Mouse (Mus musculus): Measurements from ENCODE around the gene Nudt21.
A peak's percentile ranks its signal among the peaks of the same experiment; 100 is the strongest.

Nudt21 gene

DNA sequence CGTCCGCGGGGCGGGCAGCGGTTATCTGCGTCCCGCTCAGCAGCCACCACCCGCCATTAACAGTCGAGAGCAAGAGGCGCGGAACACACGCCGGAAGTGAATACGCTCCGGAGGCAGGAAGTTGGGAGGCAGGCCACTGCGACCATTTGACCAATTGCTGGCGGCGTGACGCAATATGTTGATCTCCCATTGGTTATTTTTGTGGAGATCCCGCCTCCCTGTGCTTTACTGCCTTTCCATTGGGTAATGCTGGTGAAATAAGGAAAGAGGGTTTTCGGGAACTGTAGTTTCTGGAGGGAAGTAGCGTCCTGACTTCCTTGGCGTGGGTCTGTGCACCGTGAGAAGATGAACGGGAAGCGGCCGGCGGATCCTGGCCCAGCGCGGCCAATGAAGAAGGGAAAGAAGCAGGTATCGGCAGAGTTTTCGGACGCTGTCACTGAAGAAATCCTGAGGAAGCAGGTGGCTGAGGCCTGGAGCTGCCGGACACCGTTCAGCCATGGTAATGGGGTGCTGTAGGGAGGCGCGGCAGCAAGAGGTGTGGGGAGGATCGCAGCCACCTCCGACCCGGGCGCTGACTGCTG is at the start of gene Nudt21, which contains the start of gene Ogfod1:
Nudt21 (minus strand) TSS at position 88 of the 581 bp plus-strand sequence.
Ogfod1 (plus strand) TSS at position 255 of the 581 bp plus-strand sequence.
- DNase-seq: peak; percentile 91 to 97

DNA sequence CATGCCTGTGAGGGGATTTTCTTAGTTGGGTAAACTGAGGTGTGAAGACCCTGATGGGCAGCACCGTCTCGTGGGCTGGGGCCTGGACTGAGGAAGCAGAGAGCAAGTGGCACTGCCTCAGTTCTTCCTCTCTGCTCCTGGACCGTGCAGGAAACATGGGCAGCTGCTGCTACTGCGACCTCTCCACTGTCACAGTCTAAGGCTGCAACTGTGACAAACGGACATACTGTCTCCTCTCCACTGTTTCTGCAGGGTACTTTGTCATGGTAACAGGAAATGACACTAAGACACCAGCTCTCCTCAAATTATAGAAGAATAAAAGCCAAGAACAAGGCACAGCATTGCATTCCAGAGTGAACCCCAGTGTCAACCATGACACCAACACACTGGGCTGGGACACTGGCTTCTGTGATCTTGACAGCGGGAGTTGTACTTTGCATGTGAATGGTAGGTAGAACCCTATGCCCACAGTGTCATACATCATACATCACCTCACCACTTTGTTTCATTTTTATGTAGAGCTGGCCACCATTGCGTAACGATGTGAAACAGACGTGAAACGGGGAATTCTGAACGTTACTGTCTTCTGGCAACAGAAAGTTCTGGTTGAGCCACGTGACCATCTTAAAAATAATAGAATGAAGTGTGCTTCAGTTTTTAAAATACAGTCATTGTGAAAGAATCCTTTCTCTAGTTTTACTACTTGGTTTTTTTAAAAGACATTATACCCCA is 39.8 kb upstream of the Nudt21 start:
- DNase-seq: no peak

DNA sequence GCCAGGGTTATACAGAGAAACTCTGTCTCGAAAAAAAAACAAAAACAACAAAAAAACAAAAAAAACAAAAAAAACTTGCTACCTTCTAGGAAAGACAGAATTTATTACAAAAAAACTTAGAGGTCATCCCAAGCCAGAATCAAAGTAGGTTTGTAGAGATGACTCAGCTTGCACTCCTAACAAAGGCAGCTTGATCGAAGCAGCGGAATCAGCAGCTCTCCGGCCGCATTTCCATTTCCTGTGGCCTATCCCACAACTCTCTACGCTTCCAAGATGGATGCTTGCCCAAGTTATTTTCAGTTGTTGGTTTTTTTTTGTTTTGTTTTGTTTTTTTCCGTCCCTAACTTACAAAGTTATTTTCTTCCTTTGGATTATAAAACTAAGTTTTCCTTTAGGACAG is 32.0 kb upstream of the Nudt21 start:
- no peak for DNase-seq

DNA sequence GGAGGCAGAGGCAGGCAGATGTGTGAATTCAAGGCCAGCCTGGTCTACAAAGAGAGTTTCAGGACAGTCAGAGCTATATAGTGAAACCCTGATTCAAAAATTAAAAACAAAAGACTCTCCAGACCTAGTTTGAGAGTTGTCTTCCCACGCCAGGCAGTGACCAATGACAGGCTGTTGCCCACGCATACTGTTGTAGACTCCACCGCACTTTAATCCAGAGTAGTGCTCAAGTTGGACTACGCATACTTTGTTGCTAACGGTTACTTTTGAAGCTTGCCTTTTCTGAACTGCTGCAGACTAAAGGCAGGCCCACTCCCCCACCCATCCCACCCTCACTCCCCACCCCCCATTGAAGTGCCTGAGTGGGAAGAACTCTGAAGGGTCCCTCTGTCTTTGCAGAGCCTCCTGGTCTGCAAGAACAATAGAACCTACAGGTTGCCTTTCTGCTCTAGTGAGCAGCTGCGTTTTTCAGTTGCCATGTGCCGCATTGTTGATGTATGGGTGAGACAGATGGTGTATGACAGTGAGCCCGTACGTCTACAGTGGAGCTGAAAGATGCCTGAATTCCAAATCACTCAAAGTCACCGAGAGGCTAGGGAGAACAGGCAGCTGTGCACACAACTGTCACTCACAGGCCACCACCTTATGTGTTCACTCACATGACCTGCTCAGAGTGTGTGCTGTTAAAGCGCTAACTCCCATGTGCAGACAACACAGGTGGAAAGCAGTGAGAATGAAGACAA is 29.5 kb upstream of the Nudt21 start:
- DNase-seq: no peak

DNA sequence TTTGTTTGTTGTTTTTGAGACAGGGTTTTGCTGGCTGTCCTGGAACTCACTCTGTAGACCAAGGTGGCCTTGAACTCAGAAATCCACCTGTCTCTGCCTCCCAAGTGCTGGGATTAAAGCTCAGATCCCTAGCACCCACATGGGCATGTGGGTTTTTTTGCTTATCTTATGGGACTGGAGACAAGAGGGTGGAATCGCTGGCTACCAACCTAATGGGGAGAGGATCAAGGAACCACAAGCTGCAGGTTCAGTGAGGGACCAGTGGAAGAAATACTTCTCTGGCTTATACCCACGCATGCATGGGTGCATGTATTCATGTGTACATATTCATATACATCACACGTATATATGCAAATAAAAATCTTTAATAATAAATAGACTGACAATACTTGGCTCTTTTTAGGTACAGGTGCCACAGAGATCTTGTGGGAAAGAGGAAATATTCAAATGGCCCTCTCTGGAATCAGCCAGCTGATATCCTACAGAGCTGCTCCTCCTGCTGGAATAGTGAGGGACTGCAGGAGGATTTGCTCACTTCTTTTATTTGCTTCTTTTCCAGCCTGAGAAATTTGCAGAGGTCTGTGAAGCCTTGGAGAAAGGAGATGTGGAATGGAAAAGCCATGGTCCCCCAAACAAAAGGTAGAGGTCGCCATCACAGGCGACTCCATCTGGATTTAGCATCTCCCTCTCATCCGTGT is 20.5 kb upstream of the Nudt21 start:
- peak; percentile 54 to 60 for DNase-seq

DNA sequence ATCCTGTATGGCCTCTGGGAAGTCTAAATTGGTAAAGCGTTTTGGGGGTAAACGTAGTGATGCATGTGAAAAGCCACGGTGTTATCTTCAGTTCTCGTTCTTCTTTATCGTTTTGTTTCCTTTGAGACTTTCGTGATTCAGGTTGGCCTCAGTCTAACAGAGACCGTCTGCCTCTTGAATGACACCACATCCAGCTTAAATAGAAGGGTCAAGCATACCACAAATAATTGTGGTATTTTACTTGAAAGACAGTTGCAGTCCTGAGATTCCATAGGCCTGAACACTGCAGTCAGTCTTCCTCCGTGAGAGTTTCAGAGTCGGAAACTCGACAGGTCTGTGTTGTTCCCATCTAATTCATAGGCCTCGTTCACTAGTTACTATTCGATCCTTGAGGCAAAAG is 15.9 kb upstream of the Nudt21 start:
- no peak for DNase-seq

DNA sequence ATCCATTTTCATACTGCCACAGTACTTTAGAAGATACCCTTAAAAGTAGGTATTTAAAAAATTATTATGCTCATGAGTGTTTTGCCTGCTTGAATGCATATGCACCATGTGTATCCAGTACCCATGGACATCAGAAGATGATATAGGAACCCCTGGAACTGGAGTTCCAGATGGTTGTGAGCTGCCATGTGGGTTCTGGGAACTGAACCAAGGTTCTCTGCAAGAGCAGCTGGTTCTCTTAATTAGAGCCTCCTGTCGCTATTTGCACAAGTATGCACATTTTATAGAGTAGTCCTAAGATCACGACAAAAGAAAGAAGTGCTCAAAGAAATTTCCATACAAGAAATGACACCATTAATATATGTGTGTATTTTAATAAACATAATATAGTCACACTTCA is 11.0 kb upstream of the Nudt21 start:
- DNase-seq: no peak

DNA sequence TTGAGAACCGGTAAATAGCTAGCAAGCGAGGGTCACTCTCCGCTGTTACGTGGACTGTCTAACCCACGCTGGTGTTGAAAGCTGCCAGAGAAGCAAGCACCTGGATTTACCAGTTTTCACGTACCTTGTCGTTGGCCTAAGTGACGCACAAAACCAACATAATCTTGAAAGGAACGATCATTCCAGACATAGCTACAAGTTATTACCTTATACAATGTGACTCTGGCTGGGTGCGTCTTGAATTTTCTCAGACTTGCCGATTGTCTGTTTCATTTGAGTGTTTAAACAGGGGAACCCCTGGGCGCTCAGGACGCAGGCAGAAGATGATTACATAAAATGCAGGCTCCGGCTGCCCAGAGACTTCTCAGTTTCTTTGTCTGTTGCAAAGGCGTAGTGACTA is 975 bp upstream of the Nudt21 start:
- peak; percentile 8 to 24 for DNase-seq

DNA sequence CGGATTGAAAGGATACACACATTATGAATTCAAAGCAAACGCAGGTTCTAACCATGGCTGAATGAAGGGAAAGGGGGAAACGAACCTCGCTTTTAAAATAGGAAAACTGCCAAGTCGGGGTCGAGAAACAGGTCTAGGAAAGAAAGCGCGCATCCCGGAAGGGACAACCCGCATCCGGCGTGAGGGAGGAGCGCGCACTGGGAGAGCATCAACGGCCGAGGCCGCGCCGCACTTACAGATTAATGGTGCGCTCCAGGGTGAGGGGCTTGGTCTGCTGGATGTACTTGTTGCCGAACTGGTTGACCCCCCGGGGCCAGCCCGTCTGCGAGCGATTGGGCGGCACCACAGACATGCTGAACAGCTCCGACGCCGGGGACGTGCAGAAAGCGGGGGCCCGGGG is 290 bp downstream of the Nudt21 start:
- DNase-seq: peak; percentile 58 to 60

DNA sequence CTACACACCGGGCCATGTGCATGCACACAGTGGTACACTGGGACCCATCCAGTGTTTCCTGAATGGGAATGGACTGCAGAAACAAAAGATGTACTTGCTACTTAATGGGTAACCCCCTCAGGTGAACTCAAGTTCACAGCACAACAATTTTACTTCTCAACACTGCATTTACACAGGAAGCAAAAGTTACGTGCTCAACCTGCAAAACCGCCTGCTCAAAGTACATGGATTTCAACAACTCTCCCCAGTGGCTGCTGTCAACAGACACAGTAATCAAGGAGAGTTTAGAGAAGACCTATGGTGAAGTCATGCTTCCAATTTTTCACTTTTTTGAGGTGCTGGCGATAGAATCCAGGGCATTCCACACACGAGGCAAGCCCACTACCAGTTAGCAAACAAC is 1.6 kb downstream of the Nudt21 start:
- no peak for DNase-seq

DNA sequence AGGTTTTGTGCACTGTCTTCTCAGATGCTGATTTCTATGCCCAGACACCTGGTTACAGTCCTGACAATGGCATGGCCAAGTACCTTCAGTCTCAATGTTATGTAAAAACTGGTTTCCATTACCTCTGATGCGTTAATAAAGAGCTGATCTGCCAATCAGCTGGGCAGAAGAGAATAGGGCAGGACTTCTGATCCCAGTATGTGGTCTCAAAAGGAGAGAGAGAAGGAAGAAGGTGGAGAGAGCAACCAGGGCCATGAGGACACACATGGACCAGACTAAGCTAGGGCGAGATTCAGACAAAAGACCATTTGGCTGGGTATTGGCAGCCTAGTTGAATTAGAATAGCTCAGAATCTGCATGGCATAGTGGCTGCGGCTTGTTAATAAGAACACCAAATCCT is 3.2 kb downstream of the Nudt21 start:
- DNase-seq: no peak

DNA sequence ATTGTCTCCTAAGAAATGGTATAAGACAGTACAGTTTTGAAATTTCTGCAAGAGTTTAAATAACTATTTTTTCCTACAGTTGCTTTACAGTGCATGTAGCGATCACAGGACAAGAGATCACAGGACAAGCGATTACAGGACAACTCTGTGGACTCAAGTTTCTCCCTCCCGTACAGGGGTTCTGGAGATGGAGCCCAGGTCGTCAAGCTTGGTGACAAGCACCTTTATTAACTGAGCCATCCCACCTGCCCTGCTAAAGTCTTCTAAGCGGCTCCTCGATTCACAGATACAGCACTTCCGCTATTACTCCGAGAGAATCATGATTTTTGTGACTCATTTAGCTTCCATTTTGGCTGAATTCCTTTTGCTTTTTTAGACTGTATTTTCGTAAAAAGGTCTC is 7.1 kb downstream of the Nudt21 start:
- DNase-seq: no peak

DNA sequence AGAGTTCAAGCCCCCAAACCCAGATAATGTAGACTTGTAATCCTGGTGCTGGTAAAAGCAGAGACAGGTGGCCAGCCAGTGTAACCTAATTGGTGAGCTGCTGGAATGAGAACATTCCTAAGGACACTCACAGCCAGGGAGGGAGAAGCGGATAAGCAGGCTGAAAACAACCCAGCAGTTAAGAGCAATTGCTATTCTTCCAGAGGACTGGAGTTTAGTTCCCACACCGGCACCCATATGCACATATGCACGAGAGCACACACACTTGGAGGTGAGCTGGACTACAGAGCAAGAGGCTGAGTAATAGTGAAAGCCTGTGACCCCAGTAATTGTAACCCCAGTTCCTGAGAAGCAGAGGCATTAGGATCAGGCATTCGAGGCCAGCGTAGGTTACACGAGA is 12.9 kb downstream of the Nudt21 start:
- no peak for DNase-seq

DNA sequence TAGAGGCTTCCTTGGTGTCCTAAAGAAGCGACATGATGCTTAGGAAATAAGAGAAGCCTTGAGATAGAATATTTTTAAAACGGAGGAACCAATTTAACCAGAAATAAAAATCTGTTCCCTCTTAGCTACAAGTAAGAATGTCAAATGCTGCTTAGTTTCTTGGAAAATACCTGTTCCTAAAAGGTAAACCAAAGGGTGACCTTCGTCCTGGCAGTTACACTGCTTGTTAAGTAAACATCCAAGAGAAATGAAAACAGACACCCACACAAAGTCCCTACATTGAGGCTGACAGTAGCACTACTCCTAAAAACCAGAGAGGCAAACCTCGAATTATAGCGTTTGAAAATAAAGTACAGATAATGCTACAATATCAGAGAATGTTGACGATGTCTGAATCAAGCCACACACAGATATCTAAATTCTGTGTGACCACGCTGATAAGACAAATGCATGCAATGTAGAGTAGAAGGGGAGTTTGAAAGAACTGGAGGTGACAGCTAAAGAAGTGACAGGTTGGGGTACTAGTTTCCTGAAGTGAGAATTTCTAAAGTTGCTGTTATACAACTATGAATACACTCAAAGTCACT is 23.7 kb downstream of the Nudt21 start:
- DNase-seq: no peak

DNA sequence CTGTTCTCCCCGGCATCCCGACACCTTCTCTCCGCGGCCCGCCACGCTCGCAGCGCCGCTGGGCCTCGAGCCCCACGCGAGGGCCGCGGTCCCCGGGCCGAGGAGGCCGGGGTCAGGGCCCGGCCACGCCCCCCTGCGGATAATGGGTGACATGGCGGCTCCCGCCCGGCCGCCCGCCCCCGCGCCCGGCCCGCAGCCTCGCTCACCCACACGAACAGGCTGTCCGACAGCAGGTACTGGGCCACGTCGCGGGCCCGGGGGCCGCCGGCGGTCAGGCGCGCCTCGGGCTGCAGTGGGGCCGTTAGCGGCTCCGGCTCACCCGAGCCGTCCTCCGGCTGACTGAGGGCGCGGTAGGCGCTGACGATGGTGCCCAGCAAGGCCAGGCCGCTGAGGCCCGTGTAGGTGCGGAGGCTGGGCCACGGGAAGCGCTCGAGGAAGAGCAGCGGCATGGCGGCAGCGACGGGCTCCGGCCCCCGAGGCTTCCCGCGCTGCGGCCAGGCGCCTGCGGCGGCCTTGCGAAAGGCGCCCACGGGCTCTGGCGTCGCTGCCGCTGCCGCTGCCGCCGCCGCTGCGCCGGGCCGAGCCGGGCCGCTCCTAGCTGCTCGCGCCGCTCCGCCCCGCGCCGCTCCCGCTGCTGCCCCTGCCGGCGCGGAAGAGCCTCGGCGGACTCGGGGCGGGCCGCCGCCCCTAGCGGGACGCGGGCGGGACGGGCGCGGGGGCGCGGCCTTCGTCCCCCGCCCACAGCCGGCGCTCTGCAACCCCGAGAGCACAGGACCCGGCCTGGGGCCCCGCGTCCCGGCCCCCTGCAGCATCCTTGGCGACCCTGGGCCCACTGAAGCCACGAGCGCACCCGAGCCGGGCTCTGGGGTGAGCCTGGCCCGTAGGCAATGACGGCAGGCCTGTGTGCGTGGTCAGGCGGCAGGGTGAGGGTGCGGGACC is 24.5 kb downstream of the Nudt21 start, which contains the start of gene Amfr:
Amfr (minus strand) TSS at position 830 of the 939 bp plus-strand sequence.
- DNase-seq: peak; percentile 73 to 77

DNA sequence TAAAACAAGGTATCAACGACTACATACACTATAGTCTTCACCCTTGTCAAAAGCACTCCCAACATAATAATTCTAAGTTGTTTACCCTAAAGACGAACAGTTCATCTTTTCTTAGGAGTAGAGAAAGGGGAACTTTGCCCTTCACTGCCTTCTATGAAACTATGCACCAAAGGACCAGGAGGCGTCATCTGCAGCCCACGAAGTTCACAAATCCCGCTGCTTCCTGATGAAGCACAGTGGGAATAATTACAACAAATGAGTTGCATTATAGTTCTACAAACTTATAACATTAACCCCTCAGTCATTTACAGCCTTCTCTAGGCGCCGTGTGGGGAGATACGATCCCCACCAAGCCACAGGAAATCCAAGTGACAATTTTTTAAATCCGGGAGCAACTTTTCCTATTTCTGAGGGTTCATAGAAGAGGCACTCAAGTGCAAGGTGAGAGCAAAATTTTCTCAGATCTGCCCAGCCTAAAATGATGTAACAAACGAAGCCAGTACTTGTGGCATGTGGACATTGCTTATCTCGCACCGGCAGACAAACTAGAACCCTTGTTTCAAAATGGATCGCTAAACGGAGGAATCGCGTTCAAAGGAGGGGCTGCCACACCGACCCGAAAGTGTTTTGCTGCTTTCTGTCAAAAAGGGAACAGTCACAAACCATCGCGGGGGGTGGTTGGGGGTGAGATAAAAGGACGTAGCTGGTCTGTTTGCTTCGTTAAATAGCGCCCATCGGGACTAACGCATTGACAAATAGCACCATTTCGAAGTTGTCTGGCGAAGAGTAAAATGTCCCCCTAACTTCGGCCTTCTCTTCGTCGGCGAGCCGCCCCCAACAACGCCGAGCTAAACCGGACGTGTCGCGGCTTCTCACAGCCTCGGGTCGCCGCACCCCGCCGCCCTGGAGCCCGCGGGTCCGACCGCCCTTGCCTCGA is 25.5 kb downstream of the Nudt21 start:
- DNase-seq: peak in 1 of 2 experiments; percentile 21

DNA sequence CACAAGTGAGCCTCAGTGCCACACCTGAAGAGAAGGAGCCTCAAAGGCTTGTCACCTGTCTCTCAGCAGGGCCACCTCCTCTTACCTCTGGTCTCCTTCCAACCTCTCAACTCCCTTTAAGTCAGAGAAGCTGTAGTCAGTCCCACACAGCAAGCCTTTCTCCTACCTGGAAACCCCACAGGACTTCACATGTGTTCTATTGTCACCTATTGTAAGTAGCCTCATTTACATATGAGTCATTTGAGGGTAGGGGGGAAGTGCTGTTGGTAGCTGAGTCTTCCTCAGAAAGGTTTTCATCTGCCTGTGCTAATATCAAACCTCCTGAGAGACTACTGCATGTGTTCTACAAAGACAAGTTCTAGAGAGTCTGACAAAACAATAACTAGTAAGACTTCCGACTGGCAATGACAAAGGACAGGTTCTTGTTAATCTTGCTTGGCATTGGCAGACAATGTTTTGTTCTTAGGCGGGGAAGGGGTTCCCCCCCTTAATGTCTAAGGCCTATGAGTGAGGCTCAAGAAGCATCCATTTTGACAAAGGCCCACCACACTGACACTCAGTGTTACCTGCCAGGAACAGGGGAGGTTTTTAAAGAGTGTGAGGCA is 26.6 kb downstream of the Nudt21 start:
- no peak for DNase-seq

DNA sequence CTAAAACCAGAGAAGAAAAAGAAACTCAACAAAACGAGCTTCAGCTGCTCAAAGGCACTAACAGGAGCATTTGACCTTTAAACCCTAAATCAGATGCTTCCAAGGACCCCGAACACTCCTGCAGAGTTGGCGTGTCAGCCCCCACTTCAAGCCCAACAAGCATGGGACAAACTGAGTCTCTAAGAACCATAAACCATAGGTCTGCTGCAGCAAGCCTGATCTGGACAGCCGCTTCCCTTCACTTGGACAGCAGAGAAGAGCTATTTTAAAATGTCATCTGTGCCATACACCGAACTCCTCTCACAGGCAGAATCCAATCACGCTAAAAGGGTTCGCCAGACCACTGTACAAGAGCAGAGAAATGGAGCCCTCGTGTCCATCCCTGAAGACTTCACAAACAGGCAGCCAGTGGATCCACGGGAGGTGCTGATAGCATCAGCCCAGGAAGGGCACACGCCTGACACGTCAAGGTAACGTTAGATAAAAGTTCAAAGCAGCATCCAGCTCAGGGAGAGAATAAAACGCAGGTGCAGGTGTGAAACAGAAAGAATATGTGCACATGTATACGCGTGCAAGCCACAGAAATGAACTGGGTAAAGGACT is 27.5 kb downstream of the Nudt21 start:
- DNase-seq: no peak

DNA sequence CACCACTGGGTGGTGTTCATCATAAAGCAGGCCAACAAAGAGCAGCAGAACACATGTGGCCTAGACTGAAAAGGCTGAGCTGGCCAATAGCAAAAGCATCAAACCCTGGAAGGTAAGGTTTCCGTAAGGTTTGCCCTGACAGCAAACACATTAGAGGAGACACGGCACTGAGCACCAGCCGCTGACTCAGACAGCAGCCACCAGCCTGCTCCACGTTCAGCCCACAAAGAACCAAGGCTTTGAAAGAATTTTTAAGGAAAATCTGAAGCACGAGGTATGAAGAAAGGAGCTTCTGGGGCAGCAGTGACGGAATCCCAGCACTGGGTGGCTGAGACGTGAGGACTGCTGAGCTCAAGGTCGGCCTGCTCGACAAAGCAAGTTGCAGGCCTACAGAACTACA is 32.7 kb downstream of the Nudt21 start:
- DNase-seq: no peak

DNA sequence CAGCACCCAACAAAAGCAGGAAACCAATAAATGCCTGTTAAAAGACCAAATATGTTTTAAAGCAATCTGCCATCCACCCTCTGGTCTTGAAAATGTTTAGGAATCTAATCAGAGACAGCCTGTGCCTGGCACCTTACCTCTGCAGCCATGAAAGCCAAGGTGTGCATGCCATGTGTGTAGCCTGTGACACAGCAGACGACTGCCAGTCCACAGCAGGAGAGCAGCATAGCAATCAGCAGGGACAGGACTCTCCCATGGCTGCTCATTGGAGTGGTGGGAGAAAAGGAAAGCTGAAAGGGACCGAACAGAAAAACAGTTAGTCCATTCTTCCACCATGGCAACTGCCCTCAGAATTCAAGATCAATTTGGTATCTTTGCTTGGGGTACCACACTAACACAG is 37.9 kb downstream of the Nudt21 start:
- no peak for DNase-seq

Measured in cerebellum, postnatal 36 days (tissue).